Mouse (Mus musculus) spleen, adult 2 months (tissue): ENCODE results near the gene Gm5800. TPM values are rescaled to one million over a fixed set of nuclear protein-coding genes. Genes with fewer than 3 reads are reported as not detected.
"Not testable (repeated sequence)": the region's sequence is repeated elsewhere in the genome, so short reads cannot be mapped to it uniquely, and the experiment has no call there.

ENCODE experiments used
- DNase-seq, 2 experiments: peaks; one replicate each; pipeline versions ENCODE4 v3.0.0 to v3.0.0-alpha.2; 2012 to 2021; ENCODE audit warnings: low spot score in 2 of 2, low read depth in 1 of 2
- H3K27ac ChIP-seq: fragments of 200-500 bp; 2 replicates; pipeline ENCODE4 v1.5.1; 2012; ENCODE audit warnings: low read length, inconsistent platforms; ENCODE audit not compliant: insufficient read depth
- H3K27me3 ChIP-seq: fragments of 200-500 bp; 2 replicates; pipeline ENCODE4 v1.6.1; 2012; ENCODE audit warnings: mild to moderate bottlenecking, moderate library complexity, low read length, inconsistent platforms; ENCODE audit not compliant: control insufficient read depth, insufficient read depth
- H3K36me3 ChIP-seq: fragments of 200-500 bp; 2 replicates; pipeline ENCODE4 v1.6.1; 2012; ENCODE audit warnings: mild to moderate bottlenecking, low read length, inconsistent platforms; ENCODE audit not compliant: control insufficient read depth, insufficient read depth
- H3K4me1 ChIP-seq: fragments of 200-500 bp; 2 replicates; pipeline ENCODE4 v1.6.1; 2011; ENCODE audit warnings: inconsistent platforms; ENCODE audit not compliant: control insufficient read depth, insufficient read depth, insufficient read length
- H3K4me3 ChIP-seq: fragments of 200-500 bp; 2 replicates; pipeline ENCODE4 v1.5.1; 2011; ENCODE audit warnings: mild to moderate bottlenecking, inconsistent platforms; ENCODE audit not compliant: insufficient read depth, insufficient read length; ENCODE audit errors: extremely low read depth
- CTCF ChIP-seq: fragments of 200-500 bp; IDR thresholded peaks from 2 replicates; pipeline ENCODE4 v1.5.1; 2011; ENCODE audit warnings: mild to moderate bottlenecking, inconsistent platforms; ENCODE audit not compliant: insufficient read depth, insufficient read length, insufficient replicate concordance; ENCODE audit errors: extremely low read depth
- POLR2A ChIP-seq: fragments of 200-500 bp; IDR thresholded peaks from 2 replicates; pipeline ENCODE4 v1.6.1; 2011; ENCODE audit warnings: low read depth, low read length, inconsistent platforms
- WGBS: fragments of 180-500 bp; shearing (Covaris S2); methylation state at CpG from one replicate; pipeline ENCODE4 v1.1.7; 2018; 5-methylcytosine and 5-hydroxymethylcytosine counted together
- polyA plus RNA-seq: library from polyadenylated mRNA; depleted of rRNA; stranded (reverse); fragments of >200 nt; gene quantifications from 2 replicates; pipeline ENCODE4 v1.2.3, GENCODE M21; 2012; rRNA removed

The Gm5800 gene
- not detected in 2 replicates for polyA plus RNA-seq

DNA sequence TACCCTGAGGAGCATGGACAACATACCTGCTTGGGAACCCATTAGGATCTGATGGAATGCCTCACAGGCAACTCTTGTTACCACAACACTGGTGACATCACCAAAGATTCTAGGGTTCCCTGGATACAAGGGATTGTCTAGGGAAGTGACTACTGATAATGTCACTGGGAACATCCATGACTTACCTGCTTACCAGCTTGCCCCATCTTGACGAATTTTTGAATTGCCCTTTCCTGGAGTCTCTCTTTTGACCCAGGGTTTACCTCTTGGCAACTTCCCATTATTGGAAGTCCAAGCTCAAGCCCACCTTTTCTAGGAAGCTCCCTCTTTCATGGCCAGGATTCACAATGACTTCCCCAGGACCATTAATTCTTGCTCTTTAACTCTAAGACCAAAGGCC is at the start of gene Gm5800:
TSS of gene Gm5800 (minus strand) at position 101 of the 400 bp plus-strand sequence.
- H3K4me3 ChIP-seq = no peak within 1 kb of the TSS
- H3K27me3 ChIP-seq = no peaks in the 10 kb centered on the region
- TF ChIP-seq CTCF (no peak), POLR2A (no peak)
- no peaks in the 10 kb centered on the region for H3K4me1 ChIP-seq
- DNase-seq = no peak
- 66% methylated on average over 1 of the region's 1 CpGs for WGBS
- H3K27ac ChIP-seq = no peak within 1 kb of the TSS
- H3K36me3 ChIP-seq = no peaks in the 10 kb centered on the region

DNA sequence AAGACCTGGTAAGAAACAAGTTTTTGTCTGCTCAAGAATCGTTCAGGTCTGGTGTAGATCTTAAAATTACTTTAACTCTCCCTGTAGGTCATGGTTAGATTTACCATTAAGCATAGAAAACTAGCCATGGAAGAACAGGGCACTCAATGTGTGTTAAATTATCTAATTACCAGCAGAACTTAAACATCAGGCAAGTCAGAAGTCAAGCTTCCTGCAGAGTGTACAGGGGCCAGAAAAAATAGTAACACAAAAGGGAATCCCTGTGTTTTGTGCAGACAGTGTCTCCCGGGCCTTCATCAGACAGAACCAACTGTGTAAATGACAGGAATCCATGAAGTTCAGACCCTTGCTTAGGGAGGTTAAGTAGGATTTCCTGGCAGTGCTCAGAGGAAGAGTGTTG is 39.0 kb upstream of the Gm5800 start:
- H3K4me1 ChIP-seq = no peaks in the 10 kb centered on the region
- no peaks in the 10 kb centered on the region for H3K27me3 ChIP-seq
- no peak for DNase-seq
- no peak overlapping the region for H3K4me3 ChIP-seq
- H3K27ac ChIP-seq = no peak overlapping the region
- 85% methylated on average over 2 of the region's 2 CpGs for WGBS
- H3K36me3 ChIP-seq = no peaks in the 10 kb centered on the region
- no peak for TF ChIP-seq CTCF
- TF ChIP-seq POLR2A = no peak

DNA sequence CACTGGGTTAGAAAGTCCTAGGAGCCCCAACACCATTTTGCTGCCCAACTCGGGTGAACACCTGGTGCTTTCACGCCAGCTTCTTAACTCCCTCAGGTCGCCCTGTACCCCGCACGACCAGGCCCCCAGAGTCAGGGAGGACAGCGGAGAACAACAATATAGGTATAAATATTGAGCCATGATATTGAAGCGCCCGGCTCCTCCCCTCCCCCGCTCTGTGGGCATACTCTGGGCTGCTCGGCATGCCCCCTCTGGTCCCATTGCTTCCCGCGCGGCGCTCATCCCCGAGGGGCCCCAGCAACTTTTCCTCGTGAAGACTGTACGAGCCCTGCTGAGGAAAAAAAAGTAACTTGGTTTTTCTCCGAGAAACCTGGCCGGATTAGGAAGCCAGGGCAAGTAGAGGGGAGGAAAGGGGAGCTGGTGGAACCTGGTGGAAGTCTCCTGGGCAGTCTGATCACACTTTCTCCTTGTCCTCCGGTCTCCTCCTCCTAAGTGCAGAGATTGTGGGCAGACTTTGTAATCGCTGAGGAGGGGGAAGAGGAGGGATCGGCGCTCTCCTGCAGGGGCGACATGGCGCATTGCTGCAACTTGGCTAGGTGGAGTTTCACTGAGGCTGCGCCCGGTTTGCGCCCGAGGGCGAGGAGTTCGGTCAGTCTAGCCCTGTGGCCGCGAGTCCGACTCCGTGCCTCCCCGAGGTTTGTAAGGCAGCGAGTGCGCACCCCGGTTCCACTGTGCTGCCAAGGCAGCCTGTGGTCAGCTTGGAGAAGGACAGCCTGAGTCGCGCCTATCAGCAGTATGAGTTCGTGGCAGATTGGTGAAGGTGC is 23.6 kb upstream of the Gm5800 start:
- no peak overlapping the region for H3K27ac ChIP-seq
- H3K4me3 ChIP-seq = no peak overlapping the region
- no peak for DNase-seq
- TF ChIP-seq CTCF = no peak
- no peak for TF ChIP-seq POLR2A
- WGBS = 2% methylated on average over 42 of the region's 42 CpGs
- no peaks in the 10 kb centered on the region for H3K4me1 ChIP-seq
- no peaks in the 10 kb centered on the region for H3K36me3 ChIP-seq
- H3K27me3 ChIP-seq = peaks cover 4% of the 10 kb centered on the region

DNA sequence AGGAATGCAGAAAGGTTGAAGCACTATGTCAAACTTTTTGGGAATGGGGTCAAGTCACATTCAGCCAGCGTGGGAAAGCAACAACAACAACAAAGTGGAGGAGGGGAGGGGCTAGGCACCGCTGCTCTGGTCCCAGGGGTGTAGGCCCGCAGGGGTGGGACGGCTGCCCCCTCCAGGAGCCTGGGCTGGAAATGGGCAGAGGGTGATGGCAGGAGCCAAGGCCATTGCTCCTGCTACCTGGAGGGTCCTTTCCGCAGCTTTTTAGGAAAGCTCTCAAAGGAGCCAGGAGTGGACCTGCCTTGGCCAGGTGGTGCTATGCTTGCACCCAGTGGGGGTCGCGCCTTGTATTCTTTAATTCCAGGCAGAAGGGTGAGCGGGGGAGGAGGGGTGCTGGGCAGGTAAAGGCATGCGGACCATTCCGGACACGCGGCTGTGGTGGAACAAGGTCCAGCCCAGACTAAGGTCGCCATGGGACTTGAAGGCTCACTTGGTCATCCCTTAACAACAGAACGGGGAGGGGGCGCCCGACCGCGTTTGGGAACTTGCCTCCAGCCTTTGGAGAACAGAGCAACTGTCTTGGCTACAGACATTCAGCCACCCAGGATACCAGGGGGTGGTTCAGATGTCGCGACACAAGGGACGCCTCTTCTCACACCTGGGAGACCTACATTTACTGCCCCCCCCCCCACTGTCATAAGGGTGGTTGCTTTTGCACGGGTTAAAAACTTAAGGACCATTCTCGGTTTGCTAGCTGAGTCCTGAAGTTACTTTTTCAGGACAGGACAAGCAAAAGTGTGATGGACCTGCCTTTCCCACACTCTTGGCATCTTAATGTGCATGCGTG is 22.4 kb upstream of the Gm5800 start:
- 7% methylated on average over 24 of the region's 24 CpGs for WGBS
- DNase-seq = no peak
- Histone ChIP-seq H3K27ac (no peak overlapping the region), H3K27me3 (peaks cover 4% of the 10 kb centered on the region), H3K4me3 (no peak overlapping the region), H3K4me1 (no peaks in the 10 kb centered on the region), H3K36me3 (no peaks in the 10 kb centered on the region)
- TF ChIP-seq CTCF = no peak
- no peak for TF ChIP-seq POLR2A

DNA sequence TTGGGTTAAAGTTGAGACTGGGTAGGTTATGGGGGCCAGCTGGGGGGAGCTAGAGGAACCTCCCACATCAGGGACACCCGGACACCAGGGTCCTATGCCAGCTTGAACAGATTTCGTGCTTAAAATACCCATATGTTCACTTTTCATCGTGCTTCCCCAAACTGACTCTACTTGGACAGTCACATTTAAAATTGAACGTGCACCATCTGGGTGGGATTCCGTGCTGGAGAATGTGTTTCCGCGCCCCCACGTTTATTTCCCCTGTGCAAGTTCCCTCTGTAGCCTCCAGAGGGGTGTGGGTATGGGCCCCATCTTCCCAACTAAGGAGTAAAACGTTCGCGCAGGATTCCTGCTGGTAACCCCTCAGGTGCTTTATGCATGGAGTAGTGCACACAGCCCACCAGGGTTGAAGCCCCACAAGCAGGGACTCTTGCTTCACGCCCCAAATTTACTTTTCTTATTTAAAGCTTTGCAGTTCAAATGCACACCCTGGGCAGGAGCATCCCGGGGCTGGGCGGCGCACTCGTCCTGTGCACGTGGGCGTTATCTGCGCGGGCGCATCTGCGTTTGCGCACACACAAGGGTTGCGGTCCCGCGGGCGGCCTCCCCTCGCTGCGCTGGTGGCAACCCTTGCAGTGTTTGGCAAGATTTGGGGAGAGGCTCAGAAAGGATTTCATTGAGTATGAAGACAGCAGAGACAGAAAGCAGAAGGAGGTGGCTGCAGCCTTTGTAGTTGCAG is 21.6 kb upstream of the Gm5800 start:
- Histone ChIP-seq H3K36me3 (no peaks in the 10 kb centered on the region), H3K27me3 (peaks cover 4% of the 10 kb centered on the region), H3K27ac (no peak overlapping the region), H3K4me1 (no peaks in the 10 kb centered on the region), H3K4me3 (no peak overlapping the region)
- DNase-seq = no peak
- TF ChIP-seq POLR2A = no peak
- no peak for TF ChIP-seq CTCF
- 4% methylated on average over 29 of the region's 29 CpGs for WGBS

DNA sequence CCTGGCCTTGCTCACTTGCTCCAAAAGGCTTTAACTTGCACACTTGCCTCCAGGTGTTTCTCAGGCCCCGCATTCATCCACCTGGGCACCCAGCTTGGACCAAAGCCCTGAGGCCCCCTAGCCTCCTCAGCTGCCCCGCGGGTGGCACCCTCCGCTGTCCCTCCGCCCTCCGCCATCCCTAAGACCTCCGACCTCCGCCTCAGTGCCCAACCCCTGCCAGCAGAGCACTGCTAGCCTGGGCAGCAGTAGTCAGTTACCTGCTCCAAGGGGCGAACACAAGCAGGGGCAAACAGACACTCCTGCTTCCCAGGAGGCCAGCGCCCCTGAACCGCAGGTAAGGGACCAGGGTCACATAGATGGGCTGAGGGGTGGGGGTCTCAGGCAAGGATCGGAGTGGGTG is 21.0 kb upstream of the Gm5800 start:
- no peak for DNase-seq
- peaks cover 4% of the 10 kb centered on the region for H3K27me3 ChIP-seq
- H3K4me3 ChIP-seq = no peak overlapping the region
- TF ChIP-seq POLR2A = no peak
- H3K36me3 ChIP-seq = no peaks in the 10 kb centered on the region
- H3K4me1 ChIP-seq = no peaks in the 10 kb centered on the region
- 36% methylated on average over 12 of the region's 12 CpGs for WGBS
- no peak overlapping the region for H3K27ac ChIP-seq

DNA sequence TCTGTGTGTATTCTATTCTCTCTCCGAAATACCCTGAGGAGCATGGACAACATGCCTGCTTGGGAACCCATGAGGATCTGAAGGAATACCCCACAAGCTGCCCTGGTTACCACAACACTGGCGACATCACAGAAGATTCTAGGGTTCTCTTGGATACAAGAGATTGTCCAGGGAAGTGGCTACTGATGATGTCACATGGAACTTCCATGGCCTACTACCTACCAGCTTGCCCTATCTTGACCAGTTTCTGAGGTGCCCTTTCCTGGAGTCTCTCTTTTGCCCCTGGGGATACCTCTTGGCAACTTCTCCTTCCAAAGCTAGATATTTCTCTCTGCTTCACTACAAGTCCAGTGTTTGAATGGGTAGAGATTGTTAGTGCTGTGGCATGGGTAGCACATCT is 21.6 kb downstream of the Gm5800 start, which contains the start of gene Gm17079:
TSS of gene Gm17079 (minus strand) at position 101 of the 400 bp plus-strand sequence.
- H3K4me3 ChIP-seq, DNase-seq, H3K27me3 ChIP-seq, H3K36me3 ChIP-seq, H3K4me1 ChIP-seq, H3K27ac ChIP-seq: not testable (repeated sequence)
- WGBS = 93% methylated on average over 1 of the region's 2 CpGs
